Mouse (Mus musculus): ENCODE measurements at regions not wholly inside any gene's neighbourhood (a gene's known extent, or its start where the extent isn't known, plus 50 kb on each side); places are given as distances from the start of the nearest gene placed in this dataset.

DNA sequence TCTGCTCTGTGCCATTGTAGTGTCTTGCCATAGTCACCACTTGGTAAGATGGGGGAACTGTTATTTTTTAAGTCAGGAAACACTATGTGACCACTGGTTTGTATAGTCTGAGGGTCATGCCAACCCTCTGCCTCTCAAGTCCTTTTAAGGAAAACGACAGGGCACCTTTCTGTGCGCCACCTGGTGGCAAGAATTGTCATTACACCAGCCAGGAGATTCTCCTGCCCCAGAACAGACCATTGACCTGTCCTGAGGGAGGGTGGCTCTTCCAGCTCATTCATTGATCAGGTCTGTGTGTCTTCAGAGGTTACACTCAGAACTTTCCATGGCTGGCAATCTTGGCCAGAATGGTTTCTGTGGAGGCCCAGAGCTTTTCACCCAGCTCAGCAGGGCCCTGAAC, 166.9 kb downstream of the Bmp7 start:
- no peaks in the 10 kb centered on the region for H3K9me3 ChIP-seq (ENCODE audit: control insufficient read depth, low read length)
- ATAC-seq (ENCODE audit: insufficient read depth) (no peak), DNase-seq (ENCODE audit: low read depth in 3 of 3, low spot score in 3 of 3) (peak in 2 of 3 experiments; percentile 11 to 19)
- no peak overlapping the region for H3K4me3 ChIP-seq (ENCODE audit: insufficient read depth in 1 of 2, low read depth in 2 of 2, low read length in 2 of 2)
- H3K36me3 ChIP-seq (replicated peaks; ENCODE audit: control insufficient read depth, insufficient read depth, low read depth): no peaks in the 10 kb centered on the region
- H3K4me2 ChIP-seq (ENCODE audit: low read depth): no peak overlapping the region
- no peaks in the 10 kb centered on the region for H3K27me3 ChIP-seq (ENCODE audit: control insufficient read depth, insufficient read depth, low read length)
- H3K27ac ChIP-seq: no peak overlapping the region
- 0% methylated on average over 2 of the region's 2 CpGs for WGBS (ENCODE audit: insufficient replicate concordance)
- H3K9ac ChIP-seq (replicated peaks): no peak overlapping the region
- H3K4me1 ChIP-seq (replicated peaks; ENCODE audit: control insufficient read depth in 2 of 2, insufficient read depth in 2 of 2, low read length in 1 of 2): no peaks in the 10 kb centered on the region
- TF ChIP-seq EP300 (IDR thresholded peaks at IDR 0.05; ENCODE audit: low read depth) (no peak), CTCF (IDR thresholded peaks at IDR 0.05; ENCODE audit: low read depth) (peak; percentile 88)

- Histone ChIP-seq H3K27me3 (ENCODE audit: control insufficient read depth, insufficient read depth, low read length) (no peaks in the 10 kb centered on the region), H3K9ac (replicated peaks) (no peak overlapping the region), H3K9me3 (ENCODE audit: control insufficient read depth, low read length) (no peaks in the 10 kb centered on the region), H3K4me2 (ENCODE audit: low read depth) (no peak overlapping the region), H3K4me3 (ENCODE audit: insufficient read depth in 1 of 2, low read depth in 2 of 2, low read length in 2 of 2) (no peak overlapping the region), H3K36me3 (replicated peaks; ENCODE audit: control insufficient read depth, insufficient read depth, low read depth) (no peaks in the 10 kb centered on the region), H3K27ac (no peak overlapping the region), H3K4me1 (replicated peaks; ENCODE audit: control insufficient read depth in 2 of 2, insufficient read depth in 2 of 2, low read length in 1 of 2) (no peaks in the 10 kb centered on the region)
- ATAC-seq (ENCODE audit: insufficient read depth) (no peak), DNase-seq (ENCODE audit: low read depth in 3 of 3, low spot score in 3 of 3) (no peak)
- TF ChIP-seq EP300 (IDR thresholded peaks at IDR 0.05; ENCODE audit: low read depth) (no peak), CTCF (IDR thresholded peaks at IDR 0.05; ENCODE audit: low read depth) (no peak)
- WGBS (ENCODE audit: insufficient replicate concordance): 56% methylated on average over 12 of the region's 12 CpGs
Observed at GRCm38 (mm10) chr2:172776485-172776884, 163.6 kb downstream of the Bmp7 start.

DNA sequence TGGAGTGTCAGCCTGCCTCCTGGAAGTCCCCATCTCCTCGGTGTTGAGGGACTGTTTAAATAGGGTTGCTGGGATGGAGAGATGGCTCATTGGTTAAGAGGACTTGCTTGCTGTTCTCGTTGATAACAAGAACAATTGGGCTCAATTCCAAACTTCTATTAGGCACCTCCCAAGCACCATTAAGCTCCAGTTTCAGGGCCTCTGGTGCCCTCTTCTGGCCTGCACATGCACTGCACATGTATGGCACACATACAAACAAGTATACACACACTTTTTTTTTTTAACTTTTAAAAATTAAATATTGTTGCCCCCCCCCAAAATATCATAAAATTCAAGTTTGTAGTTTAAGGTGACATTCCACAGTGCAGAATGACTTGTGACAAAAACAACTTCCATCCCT, 162.3 kb downstream of the Bmp7 start:
- ATAC-seq (ENCODE audit: insufficient read depth) (no peak), DNase-seq (ENCODE audit: low read depth in 3 of 3, low spot score in 3 of 3) (no peak)
- Histone ChIP-seq H3K4me1 (replicated peaks; ENCODE audit: control insufficient read depth in 2 of 2, insufficient read depth in 2 of 2, low read length in 1 of 2) (no peaks in the 10 kb centered on the region; a peak in 1 of 4 replicates), H3K9ac (replicated peaks) (no peak overlapping the region), H3K4me2 (ENCODE audit: low read depth) (no peak overlapping the region), H3K36me3 (replicated peaks; ENCODE audit: control insufficient read depth, insufficient read depth, low read depth) (no peaks in the 10 kb centered on the region), H3K4me3 (ENCODE audit: insufficient read depth in 1 of 2, low read depth in 2 of 2, low read length in 2 of 2) (no peak overlapping the region), H3K27ac (no peak overlapping the region), H3K27me3 (ENCODE audit: control insufficient read depth, insufficient read depth, low read length) (no peaks in the 10 kb centered on the region), H3K9me3 (ENCODE audit: control insufficient read depth, low read length) (no peaks in the 10 kb centered on the region)
- TF ChIP-seq EP300 (IDR thresholded peaks at IDR 0.05; ENCODE audit: low read depth) (no peak), CTCF (IDR thresholded peaks at IDR 0.05; ENCODE audit: low read depth) (peak; percentile 42)
- 65% methylated on average over 2 of the region's 2 CpGs for WGBS (ENCODE audit: insufficient replicate concordance)

DNA sequence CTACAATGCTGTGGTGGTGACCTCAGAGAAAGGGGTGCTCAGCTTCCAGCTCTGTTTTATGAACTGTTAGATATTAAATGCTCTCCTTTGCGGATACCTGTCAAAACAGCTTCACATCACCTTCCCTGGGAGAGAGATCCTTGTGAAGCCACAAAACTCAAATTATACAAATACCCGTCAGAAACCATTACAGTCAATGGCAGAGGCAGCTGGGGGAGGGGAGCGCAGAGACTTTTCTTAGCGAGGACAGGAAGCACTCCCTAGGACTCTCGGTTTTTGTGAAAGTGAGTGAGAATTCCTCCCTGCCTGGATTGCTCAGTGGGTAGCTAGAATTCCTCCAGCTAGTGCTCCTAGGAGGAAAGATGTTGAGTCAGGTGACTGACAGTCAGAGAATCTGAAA, 161.0 kb downstream of the Bmp7 start:
- H3K27me3 ChIP-seq (ENCODE audit: control insufficient read depth, insufficient read depth, low read length): no peaks in the 10 kb centered on the region
- ATAC-seq (ENCODE audit: insufficient read depth): no peak
- H3K4me2 ChIP-seq (ENCODE audit: low read depth): no peak overlapping the region
- H3K36me3 ChIP-seq (replicated peaks; ENCODE audit: control insufficient read depth, insufficient read depth, low read depth): no peaks in the 10 kb centered on the region
- no peak overlapping the region for H3K4me3 ChIP-seq (ENCODE audit: insufficient read depth in 1 of 2, low read depth in 2 of 2, low read length in 2 of 2)
- DNase-seq (ENCODE audit: low read depth in 3 of 3, low spot score in 3 of 3): no peak
- no peaks in the 10 kb centered on the region; a peak in 1 of 4 replicates for H3K4me1 ChIP-seq (replicated peaks; ENCODE audit: control insufficient read depth in 2 of 2, insufficient read depth in 2 of 2, low read length in 1 of 2)
- no peak overlapping the region for H3K9ac ChIP-seq (replicated peaks)
- H3K27ac ChIP-seq: no peak overlapping the region
- 13% methylated on average over 5 of the region's 5 CpGs for WGBS (ENCODE audit: insufficient replicate concordance)
- no peaks in the 10 kb centered on the region for H3K9me3 ChIP-seq (ENCODE audit: control insufficient read depth, low read length)
- TF ChIP-seq CTCF (IDR thresholded peaks at IDR 0.05; ENCODE audit: low read depth): no peak
- TF ChIP-seq EP300 (IDR thresholded peaks at IDR 0.05; ENCODE audit: low read depth): no peak

GRCm38 (mm10) chr2:172782686-172783085, 157.4 kb downstream of the Bmp7 start:
- no peak for DNase-seq (ENCODE audit: low read depth in 3 of 3, low spot score in 3 of 3)
- WGBS (ENCODE audit: insufficient replicate concordance): 70% methylated on average over 10 of the region's 10 CpGs
- no peak overlapping the region for H3K27ac ChIP-seq

More at GRCm38 (mm10) chr2:172782686-172783085, 157.4 kb downstream of the Bmp7 start:
- TF ChIP-seq EP300 (IDR thresholded peaks at IDR 0.05; ENCODE audit: low read depth) (no peak), CTCF (IDR thresholded peaks at IDR 0.05; ENCODE audit: low read depth) (no peak)
- ATAC-seq (ENCODE audit: insufficient read depth): no peak
- Histone ChIP-seq H3K9me3 (ENCODE audit: control insufficient read depth, low read length) (no peaks in the 10 kb centered on the region), H3K4me1 (replicated peaks; ENCODE audit: control insufficient read depth in 2 of 2, insufficient read depth in 2 of 2, low read length in 1 of 2) (no peaks in the 10 kb centered on the region; a peak in 1 of 4 replicates), H3K9ac (replicated peaks) (no peak overlapping the region), H3K36me3 (replicated peaks; ENCODE audit: control insufficient read depth, insufficient read depth, low read depth) (no peaks in the 10 kb centered on the region), H3K4me3 (ENCODE audit: insufficient read depth in 1 of 2, low read depth in 2 of 2, low read length in 2 of 2) (no peak overlapping the region), H3K27me3 (ENCODE audit: control insufficient read depth, insufficient read depth, low read length) (no peaks in the 10 kb centered on the region; the same call in 1 of the 2 replicates), H3K4me2 (ENCODE audit: low read depth) (no peak overlapping the region)

All from liver, embryonic 14.5 days (tissue).